Mouse (Mus musculus) R1 (cell line): ENCODE measurements at regions not wholly inside any gene's neighbourhood (a gene's known extent, or its start where the extent isn't known, plus 50 kb on each side); places are given as distances from the start of the nearest gene placed in this dataset.

Experiments
- DNase-seq: peaks from one replicate; pipeline ENCODE4 v3.0.0-alpha.2; 2018; ENCODE audit warnings: low read depth, low spot score

DNA sequence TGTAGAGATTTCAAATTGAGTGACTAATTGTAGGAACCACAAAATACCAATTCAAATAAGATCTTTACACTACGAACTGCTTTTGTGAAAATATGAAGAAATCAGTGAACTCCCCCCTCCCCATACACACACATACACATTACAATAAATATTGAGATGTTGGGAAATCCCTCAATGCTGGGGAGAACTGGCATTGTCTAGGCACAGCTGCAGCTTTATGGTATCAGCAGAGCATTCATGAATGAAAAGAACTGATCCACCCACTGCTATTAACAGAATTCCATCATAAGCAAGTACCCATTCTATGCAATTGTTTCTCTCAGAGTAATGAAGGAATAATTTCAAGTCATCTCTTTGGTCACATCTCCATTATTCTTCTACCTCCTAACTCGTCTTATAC is 79.1 kb upstream of the Pard3b start:
- DNase-seq: no peak

GRCm38 (mm10) chr1:61562091-61562490 is 76.5 kb upstream of the Pard3b start:
- no peak for DNase-seq

DNA sequence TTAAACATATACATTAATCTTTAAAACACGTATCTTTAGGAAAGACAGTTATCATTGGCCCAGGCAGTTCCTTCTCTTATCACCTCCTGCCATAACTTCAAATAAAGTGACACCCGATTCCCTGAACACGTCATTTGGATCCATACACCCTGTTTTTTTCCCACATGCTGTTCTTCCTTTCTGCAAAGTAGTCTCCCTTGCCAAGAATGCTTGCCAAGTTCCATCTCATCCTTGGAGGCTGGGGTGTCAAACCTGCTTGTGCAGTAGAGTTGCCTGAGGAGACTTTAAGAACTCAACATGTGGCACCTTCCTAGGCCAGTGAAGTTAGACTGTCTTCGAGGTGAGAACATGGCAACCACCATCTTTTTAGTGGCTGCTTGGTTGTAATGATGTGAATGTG is 73.2 kb upstream of the Pard3b start:
- no peak for DNase-seq

GRCm38 (mm10) chr1:61574276-61574675 is 64.3 kb upstream of the Pard3b start:
- DNase-seq: no peak

DNA sequence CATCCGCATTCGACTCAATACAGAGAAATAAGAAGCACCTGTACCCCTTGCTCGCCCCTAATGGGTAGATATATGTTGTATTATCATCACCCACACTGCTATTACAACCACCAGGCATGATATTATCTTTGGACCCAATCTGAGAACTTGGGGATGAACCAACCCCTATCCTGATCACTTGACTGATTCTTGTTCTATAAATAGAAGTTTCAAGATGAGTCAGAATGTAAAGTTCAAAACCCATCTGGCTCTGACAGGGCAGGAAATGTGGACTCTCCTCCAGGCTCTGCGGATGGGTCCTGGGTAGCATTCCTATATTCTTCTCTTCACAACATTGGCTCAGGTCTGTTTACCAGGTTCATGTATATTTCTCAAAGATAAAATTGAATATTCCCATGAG is 61.9 kb upstream of the Pard3b start:
- DNase-seq: no peak

DNA sequence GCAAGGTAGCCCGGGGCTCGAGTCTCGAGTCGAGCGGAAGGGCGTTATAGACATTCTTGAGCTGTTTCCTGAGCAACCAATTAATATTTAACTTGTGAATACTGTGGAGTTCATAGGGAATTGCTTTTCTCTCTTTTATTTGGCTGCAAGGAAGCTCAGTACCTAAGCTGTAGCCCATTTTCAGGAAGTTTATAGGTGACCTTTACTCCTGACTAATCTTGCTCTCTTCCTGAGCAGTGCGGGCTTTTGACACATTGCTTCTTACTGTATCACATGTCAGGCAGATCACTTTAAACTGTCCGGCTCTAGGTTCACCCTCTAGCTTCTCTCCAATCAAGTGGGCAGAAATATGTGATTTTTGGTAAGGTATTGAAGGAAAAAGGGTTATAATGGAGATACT is 51.4 kb upstream of the Pard3b start:
- DNase-seq: peak; percentile 33
